Mouse (Mus musculus): Measurements from ENCODE around the gene Pdzd8. TPM values are rescaled to one million over a fixed set of nuclear protein-coding genes. Genes with fewer than 3 reads are reported as not detected.

The Pdzd8 gene
- polyA plus RNA-seq (2015; fragmentation: Nextera tagmentation; extraction: Ambion mirVana): 8.4 and 9.4 TPM in 2 replicates

DNA sequence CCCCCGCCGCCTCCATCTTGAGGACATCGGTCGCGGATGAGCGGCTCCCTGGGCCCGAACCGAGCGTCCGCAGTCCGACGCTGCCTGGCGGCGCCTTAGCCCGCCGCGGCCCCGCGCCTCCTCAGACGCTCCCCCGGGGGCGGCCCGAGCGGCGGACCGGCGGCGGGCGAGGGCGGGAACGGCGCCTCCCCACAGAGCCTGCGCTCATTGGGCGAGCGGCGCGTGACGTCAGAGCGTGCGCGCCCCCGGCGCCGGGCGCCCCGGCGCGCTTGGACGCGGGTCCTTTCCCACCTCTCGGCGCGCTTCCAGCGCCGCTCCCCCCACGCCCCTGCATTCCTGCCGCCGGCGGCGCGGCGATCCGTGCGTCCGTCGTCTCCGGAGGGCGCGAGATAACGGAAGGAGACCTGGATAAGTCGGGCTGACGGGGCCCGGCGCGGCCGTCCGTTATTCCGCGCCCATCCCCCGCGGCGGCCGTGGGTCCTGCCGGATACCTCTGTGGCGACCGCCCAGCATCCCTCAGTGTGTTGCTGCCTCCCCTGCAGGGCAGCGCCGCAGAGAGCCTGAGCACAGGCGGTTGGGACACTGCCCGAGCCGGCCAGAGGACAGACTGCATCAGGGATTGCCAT, at the start of gene Pdzd8:
Gene Pdzd8, minus strand, starts transcription at position 123 of the 626 bp plus-strand sequence.
- 0 out of 2 replicates have a peak, but pooled peaks cover 3% of the 10 kb centered on the region for H3K27me3 ChIP-seq
- H3K4me3 ChIP-seq: peak within 1 kb of the TSS; percentile 92
- no peaks in the 10 kb centered on the region for H3K9me3 ChIP-seq (replicated peaks)
- peaks cover 43% of the 10 kb centered on the region for H3K4me1 ChIP-seq
- H3K9ac ChIP-seq: peak within 1 kb of the TSS; percentile 94
- ATAC-seq: peak; percentile 97
- WGBS: 0% methylated on average over 68 of the region's 91 CpGs
- peak within 1 kb of the TSS; percentile 91 for H3K4me2 ChIP-seq
- H3K27ac ChIP-seq: peak within 1 kb of the TSS; percentile 91
- H3K36me3 ChIP-seq (ENCODE audit: poor library complexity, severe bottlenecking): no peaks in the 10 kb centered on the region

- Histone ChIP-seq H3K4me3 (no peak overlapping the region), H3K27me3 (peaks cover 54% of the 10 kb centered on the region), H3K4me1 (peaks cover 13% of the 10 kb centered on the region), H3K27ac (no peak overlapping the region), H3K4me2 (no peak overlapping the region), H3K9me3 (replicated peaks) (no peaks in the 10 kb centered on the region), H3K9ac (no peak overlapping the region), H3K36me3 (ENCODE audit: poor library complexity, severe bottlenecking) (no peaks in the 10 kb centered on the region)
- 7% methylated on average over 8 of the region's 8 CpGs for WGBS
- peak; percentile 62 for ATAC-seq
These were observed 48.3 kb upstream of the Pdzd8 start for GRCm38 (mm10) chr19:59393777-59394441.

- Histone ChIP-seq H3K9ac (0 out of 2 replicates have a peak overlapping the region, but pooled peaks have one; percentile 8), H3K36me3 (ENCODE audit: poor library complexity, severe bottlenecking) (no peaks in the 10 kb centered on the region), H3K9me3 (replicated peaks) (no peaks in the 10 kb centered on the region), H3K4me3 (no peak overlapping the region), H3K4me1 (peaks cover 17% of the 10 kb centered on the region), H3K27ac (no peak overlapping the region), H3K4me2 (peak overlapping the region; percentile 53), H3K27me3 (peaks cover 40% of the 10 kb centered on the region)
- 6% methylated on average over 15 of the region's 15 CpGs for WGBS
- peak; percentile 70 for ATAC-seq
These were observed 43.4 kb upstream of the Pdzd8 start for GRCm38 (mm10) chr19:59388847-59389606.

DNA sequence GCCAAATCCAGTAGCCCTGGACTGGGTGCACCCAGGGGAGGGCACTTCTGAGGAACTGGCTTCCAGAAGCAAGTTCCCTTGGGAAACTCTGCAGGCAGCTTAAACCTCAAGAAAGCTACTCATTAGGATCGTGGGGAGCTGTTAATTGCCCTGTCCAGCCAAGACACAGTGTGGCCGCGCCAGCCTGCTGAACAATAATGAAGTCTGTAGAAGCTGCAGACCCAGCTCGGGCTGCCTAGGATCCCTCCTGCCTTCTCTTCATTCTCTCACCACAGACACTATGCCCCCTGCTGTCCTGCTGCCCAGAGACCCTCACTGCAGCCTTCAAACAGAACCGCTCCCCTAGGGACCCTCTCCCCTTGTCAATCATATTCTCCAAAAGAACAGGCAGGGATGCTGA, 42.8 kb upstream of the Pdzd8 start:
- ATAC-seq: peak; percentile 55; the same call in 1 of the 2 replicates
- no peak overlapping the region for H3K27ac ChIP-seq
- 0 out of 2 replicates have a peak overlapping the region, but pooled peaks have one; percentile 5 for H3K9ac ChIP-seq
- H3K27me3 ChIP-seq: peaks cover 38% of the 10 kb centered on the region
- no peaks in the 10 kb centered on the region for H3K9me3 ChIP-seq (replicated peaks)
- H3K4me1 ChIP-seq: peaks cover 14% of the 10 kb centered on the region
- H3K4me3 ChIP-seq: no peak overlapping the region
- WGBS: 1% methylated on average over 5 of the region's 5 CpGs
- no peaks in the 10 kb centered on the region for H3K36me3 ChIP-seq (ENCODE audit: poor library complexity, severe bottlenecking)
- H3K4me2 ChIP-seq: peak overlapping the region; percentile 53

GRCm38 (mm10) chr19:59387178-59387577, 41.6 kb upstream of the Pdzd8 start:
- ATAC-seq: 0 out of 2 replicates have a peak, but pooled peaks have one; percentile 41
- 58% methylated on average over 1 of the region's 1 CpGs for WGBS

GRCm38 (mm10) chr19:59384582-59385495, 39.3 kb upstream of the Pdzd8 start:
- Histone ChIP-seq H3K27me3 (peaks cover 10% of the 10 kb centered on the region; the same call in 1 of the 2 replicates), H3K4me2 (no peak overlapping the region), H3K36me3 (ENCODE audit: poor library complexity, severe bottlenecking) (no peaks in the 10 kb centered on the region), H3K9ac (no peak overlapping the region), H3K9me3 (replicated peaks) (no peaks in the 10 kb centered on the region), H3K4me1 (peaks cover 14% of the 10 kb centered on the region), H3K4me3 (no peak overlapping the region), H3K27ac (no peak overlapping the region)
- no peak for ATAC-seq
- 92% methylated on average over 7 of the region's 7 CpGs for WGBS

More at GRCm38 (mm10) chr19:59387178-59387577, 41.6 kb upstream of the Pdzd8 start:
- Histone ChIP-seq H3K27ac (no peak overlapping the region), H3K36me3 (ENCODE audit: poor library complexity, severe bottlenecking) (no peaks in the 10 kb centered on the region), H3K4me2 (no peak overlapping the region), H3K4me1 (peaks cover 14% of the 10 kb centered on the region), H3K9me3 (replicated peaks) (no peaks in the 10 kb centered on the region), H3K27me3 (peaks cover 29% of the 10 kb centered on the region), H3K4me3 (no peak overlapping the region), H3K9ac (no peak overlapping the region)

GRCm38 (mm10) chr19:59382416-59382917, 36.9 kb upstream of the Pdzd8 start:
- no peak overlapping the region for H3K4me2 ChIP-seq
- no peaks in the 10 kb centered on the region for H3K4me1 ChIP-seq
- no peak for ATAC-seq
- H3K36me3 ChIP-seq (ENCODE audit: poor library complexity, severe bottlenecking): no peaks in the 10 kb centered on the region
- no peaks in the 10 kb centered on the region for H3K9me3 ChIP-seq (replicated peaks)
- no peak overlapping the region for H3K27ac ChIP-seq
- H3K27me3 ChIP-seq: 0 out of 2 replicates have a peak, but pooled peaks cover 2% of the 10 kb centered on the region
- no peak overlapping the region for H3K9ac ChIP-seq
- no peak overlapping the region for H3K4me3 ChIP-seq

- Histone ChIP-seq H3K4me3 (no peak overlapping the region), H3K9me3 (replicated peaks) (peaks cover 12% of the 10 kb centered on the region), H3K27ac (no peak overlapping the region), H3K4me1 (no peaks in the 10 kb centered on the region), H3K4me2 (no peak overlapping the region), H3K9ac (no peak overlapping the region), H3K27me3 (no peaks in the 10 kb centered on the region), H3K36me3 (ENCODE audit: poor library complexity, severe bottlenecking) (no peaks in the 10 kb centered on the region)
- ATAC-seq: no peak
- WGBS: 50% methylated on average over 1 of the region's 1 CpGs
These were observed 34.4 kb upstream of the Pdzd8 start for GRCm38 (mm10) chr19:59379995-59380394.

GRCm38 (mm10) chr19:59376481-59376880, 30.9 kb upstream of the Pdzd8 start:
- Histone ChIP-seq H3K4me3 (no peak overlapping the region), H3K9me3 (replicated peaks) (peaks cover 12% of the 10 kb centered on the region), H3K4me2 (no peak overlapping the region), H3K36me3 (ENCODE audit: poor library complexity, severe bottlenecking) (no peaks in the 10 kb centered on the region), H3K9ac (no peak overlapping the region), H3K27ac (no peak overlapping the region), H3K27me3 (no peaks in the 10 kb centered on the region), H3K4me1 (no peaks in the 10 kb centered on the region)
- 88% methylated on average over 2 of the region's 2 CpGs for WGBS
- no peak for ATAC-seq

- Histone ChIP-seq H3K4me3 (no peak overlapping the region), H3K4me1 (no peaks in the 10 kb centered on the region), H3K27me3 (no peaks in the 10 kb centered on the region), H3K9ac (no peak overlapping the region), H3K36me3 (ENCODE audit: poor library complexity, severe bottlenecking) (no peaks in the 10 kb centered on the region), H3K9me3 (replicated peaks) (peaks cover 12% of the 10 kb centered on the region), H3K4me2 (no peak overlapping the region), H3K27ac (no peak overlapping the region)
- no peak for ATAC-seq
- WGBS: 83% methylated on average over 6 of the region's 6 CpGs
These were observed 29.4 kb upstream of the Pdzd8 start for GRCm38 (mm10) chr19:59374940-59375339.

- Histone ChIP-seq H3K36me3 (ENCODE audit: poor library complexity, severe bottlenecking) (no peaks in the 10 kb centered on the region), H3K4me3 (no peak overlapping the region), H3K9me3 (replicated peaks) (peaks cover 12% of the 10 kb centered on the region), H3K9ac (no peak overlapping the region), H3K4me2 (no peak overlapping the region), H3K27ac (no peak overlapping the region), H3K4me1 (no peaks in the 10 kb centered on the region), H3K27me3 (no peaks in the 10 kb centered on the region)
- ATAC-seq: no peak
- 76% methylated on average over 4 of the region's 4 CpGs for WGBS
These were observed 27.3 kb upstream of the Pdzd8 start for GRCm38 (mm10) chr19:59372928-59373327.
